Mouse (Mus musculus): ENCODE measurements at regions not wholly inside any gene's neighbourhood (a gene's known extent, or its start where the extent isn't known, plus 50 kb on each side); places are given as distances from the start of the nearest gene placed in this dataset.

DNA sequence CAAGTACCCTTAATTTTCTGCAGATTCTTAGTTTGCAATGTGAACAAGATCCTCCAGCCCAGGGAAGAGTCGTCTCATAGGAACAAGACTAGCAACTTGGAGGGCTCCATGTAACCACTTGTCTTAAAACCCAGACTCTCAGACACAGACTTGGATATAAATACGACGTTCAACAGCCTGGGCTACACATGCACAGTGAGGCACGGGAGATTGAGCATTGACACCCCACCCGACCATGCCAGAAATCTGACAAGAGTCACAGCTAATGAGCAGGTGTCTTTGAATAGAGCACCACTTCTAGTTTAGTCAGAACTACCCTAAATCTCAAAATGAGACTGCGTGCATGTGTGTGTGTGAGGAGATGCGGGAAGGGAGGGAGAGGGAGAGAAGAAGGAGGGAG is 243.5 kb downstream of the Sox4 start:
- DNase-seq (ENCODE audit: low spot score in 2 of 2), result no peak

DNA sequence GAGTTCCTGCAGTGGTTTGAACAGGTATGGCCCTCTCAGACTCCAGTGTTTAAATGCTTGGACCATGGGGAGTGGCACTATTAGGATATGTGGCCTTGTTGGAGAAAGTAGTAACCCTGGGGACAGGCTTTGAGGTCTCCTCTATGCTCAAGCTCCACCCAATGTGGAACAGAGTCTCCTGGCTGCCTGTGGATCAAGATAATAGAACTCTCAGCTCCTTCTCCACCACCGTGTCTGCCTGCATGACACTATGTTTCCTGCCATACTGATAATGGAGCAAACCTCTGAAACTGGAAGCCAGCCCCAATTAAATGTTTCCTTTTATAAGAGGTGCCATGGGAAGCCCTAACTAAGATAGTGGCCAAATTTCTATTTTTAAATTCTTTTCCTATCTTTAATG is 252.2 kb downstream of the Sox4 start:
- no peak for DNase-seq (ENCODE audit: low spot score in 2 of 2)

DNA sequence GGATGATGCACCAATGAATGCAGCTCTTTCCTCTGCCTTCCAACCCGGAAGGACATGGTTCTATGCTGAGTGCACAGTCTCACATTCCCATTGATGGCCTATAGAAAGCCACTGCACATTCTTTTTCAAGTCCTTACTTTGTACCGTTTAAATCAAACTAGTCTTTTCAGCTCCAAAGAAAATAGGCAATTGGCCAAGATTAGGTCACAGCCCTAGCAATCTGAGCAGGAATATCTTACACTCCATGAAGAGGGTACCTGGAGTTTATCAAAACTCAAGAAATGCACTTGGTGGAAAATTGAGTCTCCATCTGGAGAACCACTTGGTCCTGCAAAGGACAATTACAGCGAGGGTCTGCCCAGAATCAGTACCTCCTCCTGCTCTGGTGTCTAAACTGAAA is 253.4 kb downstream of the Sox4 start:
- no peak for DNase-seq (ENCODE audit: low spot score in 2 of 2)

DNA sequence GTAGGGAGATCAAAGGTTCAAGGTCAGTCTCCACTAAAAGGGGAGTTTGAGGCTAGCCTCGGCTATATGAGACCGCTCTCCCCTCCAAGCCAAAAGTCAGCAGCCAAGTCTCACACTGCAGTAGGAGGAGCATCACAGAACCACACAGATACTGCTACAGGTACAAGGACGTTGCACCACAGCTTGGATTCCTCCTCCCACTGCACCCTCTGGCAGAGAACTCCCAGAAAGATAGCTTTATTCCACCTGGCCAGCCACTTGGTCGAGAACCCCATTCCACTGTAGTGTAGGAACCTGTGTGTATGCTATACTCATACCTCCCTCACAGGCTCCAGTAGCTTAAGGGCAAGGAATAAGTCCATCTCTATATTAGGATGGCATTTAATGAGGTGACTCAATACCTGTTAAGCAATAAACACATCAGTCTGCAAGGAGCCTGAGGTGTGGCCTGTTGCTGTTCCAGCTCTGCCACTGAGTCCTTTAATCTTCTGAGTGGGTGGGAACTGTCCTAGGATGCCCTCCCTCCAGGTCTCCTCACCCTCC is 254.0 kb downstream of the Sox4 start:
- no peak for DNase-seq (ENCODE audit: low spot score in 2 of 2)

DNA sequence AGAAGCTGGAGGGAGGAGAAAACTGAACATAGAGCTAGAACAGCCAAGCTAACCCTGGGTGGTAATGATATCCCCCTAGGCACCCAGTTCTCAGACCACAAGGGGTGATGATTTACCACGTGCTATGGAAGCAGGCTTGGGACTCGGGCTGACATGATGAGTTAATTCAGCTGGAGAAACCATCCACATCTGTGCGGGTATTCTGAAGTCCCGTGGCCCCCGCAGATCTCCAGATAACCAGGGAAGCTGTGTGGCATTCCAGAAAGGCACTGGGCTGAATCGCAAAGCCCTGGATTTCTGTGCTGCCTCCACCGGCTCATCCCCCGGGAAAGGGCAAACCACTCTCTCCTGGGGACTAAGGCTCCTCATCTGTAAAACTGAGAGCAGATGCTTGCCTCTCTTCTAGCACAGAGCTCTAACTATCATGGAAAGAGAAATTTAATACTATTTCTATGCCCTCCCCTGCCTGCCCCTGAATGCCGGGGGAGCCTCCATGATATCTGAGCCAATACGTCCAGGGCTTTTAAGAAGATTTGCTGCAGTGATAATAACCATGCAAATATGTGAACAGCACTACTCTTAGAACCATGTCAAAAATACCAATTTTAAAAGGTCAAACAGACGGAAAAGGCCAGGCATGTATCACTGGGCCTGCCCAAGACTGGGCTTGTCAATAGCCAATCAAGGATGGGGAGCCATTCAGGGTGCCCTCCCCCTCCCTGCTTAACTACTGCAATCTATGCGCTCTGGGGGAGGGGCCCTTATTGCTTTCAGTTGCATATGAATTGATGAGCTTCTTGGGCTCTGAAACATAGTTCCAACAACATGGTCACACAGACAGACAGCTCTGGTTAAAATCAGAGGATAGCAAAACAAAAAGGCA is 255.5 kb downstream of the Sox4 start:
- DNase-seq (ENCODE audit: low spot score in 2 of 2), result no peak

DNA sequence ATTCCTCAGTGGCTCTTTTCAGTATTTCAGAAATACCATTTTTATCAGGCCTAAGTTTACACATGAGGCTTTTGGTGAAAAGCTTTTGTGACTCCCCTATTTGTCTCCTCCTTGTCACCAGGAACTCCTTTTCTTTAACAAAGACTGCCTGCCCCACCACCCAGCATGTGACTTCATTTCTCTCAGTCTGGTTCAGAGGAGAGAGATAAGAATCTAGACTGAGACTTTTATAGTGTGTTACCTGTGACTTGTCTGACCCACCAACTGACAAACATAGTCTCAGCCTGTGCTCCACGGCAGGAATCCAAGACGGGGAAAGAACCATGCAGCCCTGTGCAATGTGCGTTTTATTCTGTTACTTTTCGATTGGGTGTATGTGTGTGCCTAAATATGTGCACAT is 260.4 kb downstream of the Sox4 start:
- DNase-seq (ENCODE audit: low spot score in 2 of 2), result no peak

DNA sequence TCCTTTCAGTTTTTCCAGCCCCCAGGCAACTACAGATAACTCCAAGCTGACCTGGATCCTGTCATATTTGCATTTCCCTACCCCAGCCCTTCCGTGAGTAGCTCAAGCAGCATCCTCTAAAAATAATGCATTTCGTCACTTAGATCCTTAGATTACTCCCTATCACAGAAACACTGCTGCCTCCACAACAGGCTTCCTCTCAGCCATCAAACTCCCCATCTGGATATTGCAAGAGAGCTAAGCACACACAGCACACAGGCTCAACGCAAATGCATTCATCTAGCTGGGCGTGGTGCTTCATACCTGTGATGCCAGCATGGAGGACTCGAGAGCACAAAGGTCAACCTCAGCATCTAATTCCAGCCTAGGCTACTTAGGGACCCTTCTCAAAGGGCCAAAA is 260.9 kb downstream of the Sox4 start:
- no peak for DNase-seq (ENCODE audit: low spot score in 2 of 2)

DNA sequence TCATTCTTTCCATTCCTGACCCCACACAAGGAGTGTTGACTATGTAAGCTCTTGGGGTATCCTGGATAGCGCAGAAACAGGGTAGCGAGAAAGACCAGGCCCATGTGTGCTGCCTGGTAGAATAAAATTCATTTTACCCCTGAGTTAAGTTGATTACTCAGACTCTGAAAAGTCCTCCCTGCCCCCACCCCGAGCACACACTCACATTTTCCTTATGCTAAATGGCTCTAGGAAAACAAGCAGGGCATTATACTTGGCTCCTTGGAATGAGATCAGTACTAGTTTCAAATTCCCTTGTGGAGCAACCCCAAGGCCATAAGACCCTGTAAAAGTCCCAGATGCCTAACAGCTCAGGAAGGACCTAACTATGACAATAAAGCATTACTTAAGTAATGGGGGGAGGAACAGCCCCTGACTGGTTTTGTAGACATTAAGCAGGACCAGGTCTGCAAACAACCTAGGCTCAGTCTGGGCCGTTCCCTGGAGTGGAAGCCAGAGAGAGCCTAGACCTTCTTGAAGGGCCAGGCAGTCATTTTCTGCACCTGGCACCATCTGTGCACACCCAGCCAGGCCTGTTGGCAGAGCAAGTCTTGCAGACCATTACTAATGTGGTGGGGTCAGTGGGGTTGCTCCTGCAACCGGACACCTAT is 262.9 kb downstream of the Sox4 start:
- DNase-seq (ENCODE audit: low spot score in 2 of 2), result no peak

DNA sequence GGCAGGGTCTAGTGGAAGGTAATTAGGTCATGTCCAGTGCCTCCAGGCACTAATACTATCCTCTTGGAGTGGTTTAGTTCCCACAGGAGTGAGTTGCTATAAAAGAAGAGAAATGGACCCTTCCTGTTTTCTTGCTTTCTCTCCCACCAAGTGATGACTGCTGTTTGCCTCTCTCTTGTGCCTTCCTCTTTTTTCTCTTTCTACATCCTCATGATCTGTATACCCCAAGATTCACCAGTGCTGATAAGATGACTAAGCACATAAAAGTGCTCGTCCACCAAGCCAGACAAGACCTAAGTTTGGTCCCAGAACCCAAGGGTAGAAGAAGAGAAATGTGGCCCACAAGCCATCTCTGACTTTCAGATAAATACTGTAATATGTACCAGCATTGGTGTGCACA is 265.7 kb downstream of the Sox4 start:
- DNase-seq (ENCODE audit: low spot score in 2 of 2), result no peak

DNA sequence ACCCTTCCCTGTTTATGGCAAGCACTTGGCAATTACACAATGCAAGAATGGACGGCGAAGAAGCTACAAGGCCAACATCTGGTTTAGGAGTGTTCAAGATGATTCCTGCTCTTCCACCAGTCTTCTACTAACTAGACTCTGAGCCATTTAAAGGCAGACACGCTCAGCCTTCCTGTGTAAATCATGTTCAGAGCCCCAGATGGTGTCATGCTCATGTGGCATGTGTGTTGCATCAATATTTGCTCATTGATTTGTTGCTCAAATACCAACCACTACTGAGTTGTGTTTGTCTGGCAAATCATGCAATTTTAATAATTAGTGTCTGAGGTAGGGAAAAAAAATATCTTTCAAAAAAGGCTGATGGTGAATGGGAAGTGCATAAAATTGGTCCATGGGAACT is 269.2 kb downstream of the Sox4 start:
- DNase-seq (ENCODE audit: low spot score in 2 of 2), result no peak

DNA sequence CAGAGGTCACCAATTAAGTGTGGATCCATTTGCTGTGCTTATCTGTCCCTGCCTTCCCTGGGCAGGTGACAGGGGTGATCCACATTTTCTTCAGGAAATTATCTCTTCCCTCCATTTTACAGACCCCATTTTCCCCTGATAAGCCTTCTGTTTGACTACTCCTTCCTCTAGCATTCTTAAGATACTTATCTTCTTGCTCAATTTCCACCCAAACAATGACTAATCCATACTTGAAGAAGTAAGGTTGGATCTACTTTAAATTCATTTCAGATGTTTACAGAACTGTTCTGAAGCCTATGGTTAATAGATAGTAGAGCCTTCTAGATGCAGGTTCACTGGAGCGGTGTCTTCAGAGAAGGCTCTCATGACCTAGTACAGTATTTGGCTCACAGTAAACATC is 273.2 kb downstream of the Sox4 start:
- no peak for DNase-seq (ENCODE audit: low spot score in 2 of 2)

DNA sequence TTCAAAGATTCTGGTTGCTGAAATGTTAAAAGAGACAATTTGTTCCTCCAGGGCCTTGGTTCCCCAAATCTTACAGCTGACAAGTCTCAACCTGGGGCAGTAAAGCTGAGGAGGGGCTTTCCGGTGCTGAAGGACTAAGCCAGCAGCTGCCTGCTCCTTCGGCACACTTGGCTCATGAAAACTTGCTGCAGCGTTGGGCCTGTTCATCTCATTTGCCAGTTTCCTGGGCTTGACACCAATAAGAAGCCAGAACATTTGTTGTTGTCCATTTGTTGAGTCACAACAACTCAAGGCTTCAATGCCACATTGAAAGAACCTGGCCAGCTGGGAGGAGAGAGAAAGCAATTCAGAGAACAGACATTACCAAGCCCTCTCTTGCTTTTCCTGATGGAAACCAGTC is 279.9 kb downstream of the Sox4 start:
- no peak for DNase-seq (ENCODE audit: low spot score in 2 of 2)

DNA sequence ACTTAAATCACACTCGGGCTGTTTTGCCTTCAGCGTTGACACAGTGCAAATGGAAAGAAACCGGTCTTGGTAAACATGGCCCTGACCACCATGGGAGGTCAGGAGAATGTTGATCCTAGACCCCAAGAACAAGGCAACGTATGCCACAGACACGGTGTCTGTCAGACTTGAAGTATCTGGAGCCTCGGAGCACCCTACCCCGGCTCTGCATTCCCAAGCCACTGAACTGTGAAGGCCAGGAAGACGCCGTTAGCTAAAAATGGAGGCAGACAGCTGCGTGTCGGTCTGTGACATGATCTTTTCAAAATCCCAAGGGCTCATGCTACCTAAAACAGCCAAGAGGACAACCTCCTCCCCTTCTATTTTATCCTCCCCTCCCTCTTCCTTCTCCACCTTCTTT is 282.0 kb downstream of the Sox4 start:
- no peak for DNase-seq (ENCODE audit: low spot score in 2 of 2)

DNA sequence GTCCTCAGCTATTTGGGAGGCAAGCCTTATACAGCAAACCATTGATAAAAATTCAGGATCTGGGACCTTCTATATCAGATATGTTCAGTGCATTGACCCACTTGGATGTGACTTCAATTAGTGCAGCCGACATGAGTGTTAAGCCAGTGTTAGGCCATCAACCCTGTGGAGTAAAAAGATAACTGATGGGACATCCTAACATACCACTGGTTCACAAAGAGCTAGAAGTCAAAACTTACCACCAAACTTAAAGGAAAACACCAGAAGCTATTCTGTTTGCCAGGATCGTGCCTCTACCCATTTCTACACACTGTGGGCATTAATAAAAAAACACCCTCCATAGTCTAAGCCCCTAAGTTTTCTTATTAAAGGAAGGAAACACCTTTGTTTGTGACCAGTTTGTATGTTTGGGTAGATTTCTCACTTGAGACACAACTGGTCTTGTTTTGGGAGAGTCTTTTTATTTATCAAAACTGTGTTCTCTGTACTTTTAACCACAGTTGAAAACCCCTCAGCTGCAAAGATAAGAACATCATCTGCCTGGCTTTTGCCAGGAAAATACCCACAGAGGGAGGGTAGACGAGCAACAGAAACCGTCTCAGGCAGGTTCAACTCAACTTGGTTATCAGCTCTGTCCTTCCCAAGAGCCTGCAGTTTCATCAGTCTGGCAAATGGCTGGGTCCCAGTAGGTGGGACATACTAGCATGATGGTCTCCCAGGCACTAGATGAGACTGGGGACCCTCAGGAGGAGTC is 283.5 kb downstream of the Sox4 start:
- DNase-seq (ENCODE audit: low spot score in 2 of 2), result no peak

DNA sequence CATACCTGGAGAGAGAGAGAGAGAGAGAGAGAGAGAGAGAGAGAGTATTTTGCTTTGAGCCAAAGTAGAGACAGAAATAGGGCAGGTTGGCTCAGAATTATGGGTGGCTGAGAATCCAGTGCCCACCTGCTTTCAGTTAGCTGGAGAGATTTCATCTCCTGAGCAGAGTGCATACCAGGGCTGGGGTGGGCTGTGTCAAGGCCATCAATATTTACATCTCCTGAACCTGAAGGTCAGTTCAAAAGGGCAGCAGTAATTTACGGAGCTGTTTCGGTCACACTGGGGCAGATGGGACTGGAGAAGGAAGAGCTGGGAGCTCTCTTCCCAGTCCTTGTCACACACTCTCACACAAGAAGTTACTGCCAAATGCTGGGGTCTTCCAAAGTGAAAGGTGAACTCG is 286.7 kb downstream of the Sox4 start:
- no peak for DNase-seq (ENCODE audit: low spot score in 2 of 2)

DNA sequence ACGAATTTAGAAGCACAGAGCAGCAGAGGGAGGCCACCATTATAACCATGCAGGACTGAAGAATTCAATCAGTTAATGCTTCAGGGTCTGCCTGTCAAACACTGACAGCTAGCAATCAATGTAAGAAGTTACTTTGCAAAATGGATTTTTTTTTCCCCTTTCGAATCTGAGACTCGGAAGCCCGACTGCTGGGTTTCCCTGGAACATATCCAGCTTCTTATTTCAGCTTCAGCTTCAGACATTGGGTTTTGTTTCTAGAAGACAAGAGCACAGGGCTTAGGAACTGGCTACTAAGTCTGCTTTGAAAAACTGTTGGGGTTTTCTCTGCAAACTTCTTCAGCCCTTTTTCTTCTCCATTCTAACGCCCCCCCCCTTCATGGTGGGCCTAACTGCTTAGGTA is 288.4 kb downstream of the Sox4 start:
- DNase-seq (ENCODE audit: low spot score in 2 of 2), result no peak

DNA sequence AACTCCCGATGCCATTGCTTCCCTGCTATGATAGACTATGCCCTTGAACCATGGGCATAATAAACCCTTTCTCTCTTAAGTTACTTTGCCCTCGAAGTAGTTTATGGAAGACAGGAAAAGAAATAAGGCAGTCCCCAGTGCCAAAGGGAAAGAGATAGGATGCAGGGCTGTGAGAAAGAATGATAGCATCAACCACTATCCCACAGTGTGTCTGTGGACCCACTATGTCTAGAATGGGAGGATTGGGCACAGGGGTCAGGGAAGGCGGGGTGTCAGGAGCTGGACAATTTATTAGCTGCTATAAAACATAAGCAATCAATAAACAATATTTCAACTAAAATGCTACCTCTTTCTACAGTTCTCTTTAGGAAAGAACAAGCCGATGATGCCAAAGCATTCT is 288.8 kb downstream of the Sox4 start:
- no peak for DNase-seq (ENCODE audit: low spot score in 2 of 2)

DNA sequence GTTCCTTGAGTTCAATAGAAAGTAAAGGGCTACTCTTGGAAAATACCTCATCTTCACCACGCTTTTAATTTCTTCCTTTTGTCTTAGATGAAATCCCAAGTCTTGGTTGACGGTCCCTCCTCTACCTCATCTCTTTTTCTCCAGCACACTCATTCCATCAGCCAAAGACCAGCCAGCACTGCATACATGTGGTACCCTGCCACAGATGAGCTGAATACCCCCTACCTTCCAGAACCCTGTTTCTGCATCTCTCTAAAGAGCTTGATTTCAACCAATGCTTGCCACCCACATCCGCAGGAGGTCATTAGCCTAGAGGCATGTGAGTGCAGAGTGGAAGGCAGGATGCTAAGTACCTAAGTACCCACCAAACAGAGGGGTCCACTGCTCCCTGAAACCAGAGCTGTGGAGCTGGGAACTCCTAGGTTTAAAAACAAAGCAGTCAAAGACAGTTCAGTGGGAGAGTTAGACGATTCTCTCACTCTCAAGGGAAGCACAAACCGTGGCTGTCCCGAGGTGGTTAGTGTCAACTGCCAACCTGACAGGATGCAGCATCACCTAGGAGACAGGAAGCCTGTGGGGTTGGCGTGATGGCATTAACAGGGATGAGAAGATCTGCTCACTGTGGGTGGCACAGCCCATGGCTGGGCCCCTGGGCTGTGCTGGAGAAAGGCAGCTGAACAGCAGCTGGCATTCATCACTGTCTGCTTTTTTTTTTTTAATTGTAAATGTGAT is 289.4 kb downstream of the Sox4 start:
- peak in 1 of 2 experiments; percentile 16 for DNase-seq (ENCODE audit: low spot score in 2 of 2)

DNA sequence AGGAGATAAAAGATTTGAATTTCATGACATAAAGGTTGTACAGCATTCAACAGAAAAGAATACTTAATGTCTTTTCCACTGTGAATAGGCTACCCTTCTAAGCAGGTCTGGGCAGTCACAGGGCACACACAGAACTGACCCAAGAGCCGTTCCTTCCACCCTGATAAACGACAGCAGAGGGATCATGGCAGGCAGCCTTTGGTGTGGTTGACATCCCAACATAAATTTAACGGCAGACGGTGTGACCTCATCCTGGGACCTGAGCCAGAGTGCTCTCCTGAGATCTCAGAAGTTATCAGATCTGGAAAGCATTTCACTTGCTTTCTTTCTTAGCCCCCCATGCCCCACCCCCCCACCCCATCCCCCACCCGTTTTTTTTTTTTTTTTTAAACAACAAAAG is 290.1 kb downstream of the Sox4 start:
- no peak for DNase-seq (ENCODE audit: low spot score in 2 of 2)

DNA sequence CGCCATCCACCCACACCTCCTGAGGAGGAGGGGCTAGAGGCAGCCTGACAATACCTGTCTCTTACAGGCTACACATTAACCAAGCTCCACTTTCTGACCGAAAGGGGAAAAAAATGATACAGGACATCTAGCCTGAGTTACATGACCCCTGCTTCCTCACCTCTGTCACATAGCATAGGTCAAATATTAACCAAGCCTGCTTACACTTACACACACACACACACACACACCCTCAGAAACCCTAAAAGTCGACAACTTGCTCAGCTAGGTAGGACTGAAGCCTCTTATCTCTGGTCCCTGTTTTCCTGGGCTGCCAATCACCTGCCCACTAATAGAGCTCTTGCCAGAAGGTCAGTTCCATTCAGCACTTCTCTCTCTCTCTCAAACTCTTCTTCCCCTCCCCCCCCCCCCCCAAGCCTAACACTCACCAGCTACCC is 291.2 kb downstream of the Sox4 start:
- DNase-seq (ENCODE audit: low spot score in 2 of 2), result no peak

DNA sequence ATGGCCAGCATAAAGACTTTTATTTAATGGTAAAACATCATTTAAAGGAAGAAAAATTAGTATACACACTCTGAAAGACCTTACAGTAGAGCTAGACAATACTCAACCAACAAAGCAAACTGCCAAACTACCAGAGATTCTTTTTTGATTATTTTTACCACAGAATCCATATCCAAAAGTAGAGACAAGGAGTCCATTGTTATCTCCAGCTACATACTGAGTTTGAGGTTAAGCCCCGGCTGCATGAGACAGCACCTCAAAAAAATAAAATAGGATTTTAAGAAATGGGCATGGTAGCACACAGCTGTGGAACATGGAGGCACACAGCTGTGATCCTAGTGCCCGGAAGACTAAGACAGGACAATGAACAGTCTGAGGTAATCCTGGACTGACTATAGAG is 293.4 kb downstream of the Sox4 start:
- DNase-seq (ENCODE audit: low spot score in 2 of 2), result no peak
